ENCODE assay signal across 25 mouse cellular contexts in the genomic region with DNA sequence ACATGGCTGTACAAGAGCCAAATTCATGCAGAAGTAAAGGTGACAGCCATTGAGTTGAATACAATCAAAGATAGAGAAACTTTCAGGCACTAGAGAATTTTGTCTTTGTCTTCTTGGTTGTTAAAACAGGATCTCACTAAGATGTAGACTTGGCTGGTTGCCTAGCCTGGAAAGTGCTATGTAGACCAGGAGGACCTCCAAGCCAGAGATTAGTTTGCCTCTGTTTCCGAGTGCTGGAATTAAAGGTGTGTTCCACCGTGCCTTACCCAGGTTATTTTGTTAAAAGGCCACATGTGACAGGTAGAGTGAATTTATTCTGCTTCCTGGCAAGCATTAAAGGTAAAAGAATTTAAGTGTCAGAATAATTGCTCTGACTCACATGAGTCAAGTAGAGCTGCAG.
DNase-seq lines count a peak whose midpoint lies in the region; ATAC-seq and TF ChIP-seq lines count a peak whose summit lies in the region.
"Had no signal": no experiment of that assay in that cellular context is flagged by ENCODE, and none has a peak within 500 bp of the region (broad histone marks: within the 10 kb centered on the region; RNA-seq: fewer than 3 reads in every experiment).

No protein-coding gene starts in this region.

- H3K9me3 ChIP-seq in stomach, postnatal 0 days (ENCODE audit: control insufficient read depth, low read length): no peaks in the 10 kb centered on the region
- H3K9me3 ChIP-seq: embryonic facial prominence, embryonic 13.5 days; kidney, embryonic 15.5 days; midbrain, embryonic 12.5 days had no signal

- WGBS in stomach, postnatal 0 days: 36% methylated on average over 2 of the region's 2 CpGs

- H3K4me1 ChIP-seq in stomach, postnatal 0 days (replicated peaks; ENCODE audit: control insufficient read depth, insufficient read depth): no peaks in the 10 kb centered on the region
- H3K4me1 ChIP-seq: embryonic facial prominence, embryonic 13.5 days; kidney, embryonic 15.5 days; midbrain, embryonic 12.5 days had no signal

- peak; percentile 16 to 21 for DNase-seq in cerebellum, postnatal 10 days
- no peak for DNase-seq in cerebellum, postnatal 4 days (ENCODE audit: low spot score in 2 of 2)
- peak; percentile 7 for DNase-seq in kidney, postnatal 10 days
- no peak for DNase-seq in kidney, adult 18-20 months
- DNase-seq in right cerebral cortex, adult 18-20 months: peak; percentile 25
- DNase-seq in right cerebral cortex, postnatal 25 days: no peak
- DNase-seq in stomach, postnatal 0 days (ENCODE audit: low spot score): no peak
- no peak for DNase-seq in ovary, postnatal 14 days (ENCODE audit: low spot score)
- DNase-seq: adrenal gland, postnatal 14 days; cerebellum, adult 9-10 months; gastrocnemius, postnatal 14 days; heart, adult 11 months; heart, postnatal 10 days; left cerebral cortex, postnatal 4 days; lung, postnatal 14 days; retina, postnatal 1 day; spleen, adult 18-20 months; thymus, adult 18-20 months had no signal

- H3K4me3 ChIP-seq in stomach, postnatal 0 days (ENCODE audit: low read depth, low read length): no peak overlapping the region
- H3K4me3 ChIP-seq: embryonic facial prominence, embryonic 13.5 days; kidney, embryonic 15.5 days; midbrain, embryonic 12.5 days had no signal

- H3K27ac ChIP-seq in stomach, postnatal 0 days (replicated peaks): no peak overlapping the region
- H3K27ac ChIP-seq: embryonic facial prominence, embryonic 13.5 days; hindbrain, postnatal 0 days; kidney, embryonic 15.5 days; midbrain, embryonic 12.5 days had no signal

- no peak for TF ChIP-seq CTCF in stomach, postnatal 0 days (IDR thresholded peaks at IDR 0.05; ENCODE audit: low read depth)

- H3K27me3 ChIP-seq in stomach, postnatal 0 days (ENCODE audit: control insufficient read depth, insufficient read depth, low read length): no peaks in the 10 kb centered on the region
- H3K27me3 ChIP-seq: embryonic facial prominence, embryonic 13.5 days; kidney, embryonic 15.5 days; midbrain, embryonic 12.5 days had no signal

- TF ChIP-seq EP300 in stomach, postnatal 0 days (optimal IDR thresholded peaks at IDR 0.05): peak; percentile 43

- H3K36me3 ChIP-seq in stomach, postnatal 0 days (ENCODE audit: control insufficient read depth, insufficient read depth, low read length): no peaks in the 10 kb centered on the region
- H3K36me3 ChIP-seq: embryonic facial prominence, embryonic 13.5 days; kidney, embryonic 15.5 days; midbrain, embryonic 12.5 days had no signal

- ATAC-seq in stomach, postnatal 0 days (ENCODE audit: low FRiP score, low TSS enrichment): no peak; the same call in 1 of the 2 replicates
- ATAC-seq: forebrain, embryonic 14.5 days; hindbrain, postnatal 0 days; intestine, embryonic 16.5 days had no signal

- H3K9ac ChIP-seq in stomach, postnatal 0 days (ENCODE audit: low read length): no peak overlapping the region
- H3K9ac ChIP-seq: embryonic facial prominence, embryonic 13.5 days; kidney, embryonic 15.5 days; midbrain, embryonic 12.5 days had no signal

- H3K4me2 ChIP-seq in stomach, postnatal 0 days (replicated peaks; ENCODE audit: low read depth): no peak overlapping the region
- H3K4me2 ChIP-seq: embryonic facial prominence, embryonic 13.5 days; heart, embryonic 11.5 days; kidney, embryonic 15.5 days; midbrain, embryonic 12.5 days had no signal

Comparison
In these comparisons a context has a peak if more than half of its experiments do, and no peak if none do; other contexts are left out.
1. DNase-seq: peak in cerebellum, postnatal 10 days (2 of 2), kidney, postnatal 10 days (single experiment) and right cerebral cortex, adult 18-20 months (single experiment); none in cerebellum, postnatal 4 days (0 of 2), kidney, adult 18-20 months (single experiment), right cerebral cortex, postnatal 25 days (single experiment), stomach, postnatal 0 days (single experiment) and ovary, postnatal 14 days (single experiment).